Mouse (Mus musculus): ENCODE measurements around the gene Gipc2.

The Gipc2 gene

GRCm38 (mm10) chr3:152119987-152120386, 46.0 kb downstream of the Gipc2 start:
- DNase-seq (ENCODE audit: extremely low read depth, low read depth): no peak

GRCm38 (mm10) chr3:152117941-152118340, 48.1 kb downstream of the Gipc2 start:
- DNase-seq (ENCODE audit: extremely low read depth, low read depth): no peak

- DNase-seq (ENCODE audit: extremely low read depth, low read depth): no peak
These were observed 49.9 kb downstream of the Gipc2 start for GRCm38 (mm10) chr3:152116140-152116539.

- peak; percentile 99 for DNase-seq (ENCODE audit: extremely low read depth, low read depth)
These were observed 51.2 kb downstream of the Gipc2 start for GRCm38 (mm10) chr3:152114786-152115185.

- peak; percentile 26 for DNase-seq (ENCODE audit: extremely low read depth, low read depth)
These were observed 51.8 kb downstream of the Gipc2 start for GRCm38 (mm10) chr3:152114222-152114621.

- DNase-seq (ENCODE audit: extremely low read depth, low read depth): no peak
These were observed 52.5 kb downstream of the Gipc2 start for GRCm38 (mm10) chr3:152113496-152113895.

GRCm38 (mm10) chr3:152112664-152113063, 53.4 kb downstream of the Gipc2 start:
- DNase-seq (ENCODE audit: extremely low read depth, low read depth): no peak

- DNase-seq (ENCODE audit: extremely low read depth, low read depth): no peak
These were observed 54.5 kb downstream of the Gipc2 start for GRCm38 (mm10) chr3:152111482-152111881.

- DNase-seq (ENCODE audit: extremely low read depth, low read depth): peak; percentile 78
These were observed 54.9 kb downstream of the Gipc2 start for GRCm38 (mm10) chr3:152111081-152111480.

- no peak for DNase-seq (ENCODE audit: extremely low read depth, low read depth)
These were observed 56.8 kb downstream of the Gipc2 start for GRCm38 (mm10) chr3:152109260-152109587.

GRCm38 (mm10) chr3:152108560-152109259, 57.3 kb downstream of the Gipc2 start:
- DNase-seq (ENCODE audit: extremely low read depth, low read depth): no peak

GRCm38 (mm10) chr3:152108003-152108395, 58.0 kb downstream of the Gipc2 start:
- DNase-seq (ENCODE audit: extremely low read depth, low read depth): peak; percentile 21

GRCm38 (mm10) chr3:152107149-152108002, 58.7 kb downstream of the Gipc2 start:
- DNase-seq (ENCODE audit: extremely low read depth, low read depth): peak; percentile 41

- DNase-seq (ENCODE audit: extremely low read depth, low read depth): no peak
These were observed 59.5 kb downstream of the Gipc2 start for GRCm38 (mm10) chr3:152106225-152107148.

GRCm38 (mm10) chr3:152105341-152105740, 60.7 kb downstream of the Gipc2 start:
- DNase-seq (ENCODE audit: extremely low read depth, low read depth): peak; percentile 83

- DNase-seq (ENCODE audit: extremely low read depth, low read depth): no peak
These were observed 62.6 kb downstream of the Gipc2 start for GRCm38 (mm10) chr3:152103381-152103780.

GRCm38 (mm10) chr3:152101459-152101858, 64.6 kb downstream of the Gipc2 start:
- no peak for DNase-seq (ENCODE audit: extremely low read depth, low read depth)

- peak; percentile 79 for DNase-seq (ENCODE audit: extremely low read depth, low read depth)
These were observed 65.8 kb downstream of the Gipc2 start for GRCm38 (mm10) chr3:152100119-152100818.

- no peak for DNase-seq (ENCODE audit: extremely low read depth, low read depth)
These were observed 71.0 kb downstream of the Gipc2 start for GRCm38 (mm10) chr3:152095030-152095429.

GRCm38 (mm10) chr3:152092385-152093057, 73.5 kb downstream of the Gipc2 start:
- DNase-seq (ENCODE audit: extremely low read depth, low read depth): no peak

All from MEL-GATA-1-ER (cell line).